Mouse (Mus musculus) MEL (cell line): ENCODE data around the gene Slc25a19. TPM values are rescaled to one million over a fixed set of nuclear protein-coding genes. Genes with fewer than 3 reads are reported as not detected.
A peak's percentile ranks its signal among the peaks of the same experiment; 100 is the strongest.

Experiments
- DNase-seq: peaks from one replicate; pipeline ENCODE4 v3.0.0; 2011; ENCODE audit warnings: low read depth, low spot score
- H3K27ac ChIP-seq: 2 replicates; pipeline ENCODE4 v1.5.1; 2012; ENCODE audit warnings: low read depth, mild to moderate bottlenecking, control low read depth, low read length, moderate library complexity; ENCODE audit not compliant: control insufficient read depth
- H3K27me3 ChIP-seq, 2 experiments: fragments of 150-350 bp in 1 of 2; sonication (generic) in 1 of 2; 2 replicates each; pipeline ENCODE4 v1.6.1; 2012; ENCODE audit warnings: low read length in 2 of 2, mild to moderate bottlenecking in 2 of 2, improper control_type of control experiment in 1 of 2, moderate library complexity in 1 of 2; ENCODE audit not compliant: insufficient read depth in 2 of 2, control insufficient read depth in 1 of 2
- H3K36me3 ChIP-seq, 2 experiments: 2 replicates each; pipeline ENCODE4 v1.6.1; 2012 to 2014; ENCODE audit warnings: low read length in 2 of 2, improper control_type of control experiment in 1 of 2, inconsistent platforms in 1 of 2, mild to moderate bottlenecking in 1 of 2; ENCODE audit not compliant: insufficient read depth in 2 of 2, control insufficient read depth in 1 of 2
- H3K4me1 ChIP-seq, 2 experiments: fragments of 150-350 bp in 1 of 2; sonication (generic) in 1 of 2; 2 replicates each; pipeline ENCODE4 v1.6.1; 2012; ENCODE audit warnings: low read length in 2 of 2, improper control_type of control experiment in 1 of 2, mild to moderate bottlenecking in 1 of 2; ENCODE audit not compliant: insufficient read depth in 2 of 2, control insufficient read depth in 1 of 2
- H3K4me3 ChIP-seq, 2 experiments: fragments of 150-350 bp in 1 of 2; sonication (generic) in 1 of 2; 2 replicates each; pipeline ENCODE4 v1.5.1; 2012; ENCODE audit warnings: low read depth in 2 of 2, low read length in 2 of 2, mild to moderate bottlenecking in 2 of 2, moderate library complexity in 2 of 2, control low read depth in 1 of 2, improper control_type of control experiment in 1 of 2; ENCODE audit not compliant: control insufficient read depth in 1 of 2, insufficient read depth in 1 of 2
- H3K79me2 ChIP-seq: 2 replicates; pipeline ENCODE4 v1.6.1; 2012; ENCODE audit warnings: mild to moderate bottlenecking, low read length, moderate library complexity; ENCODE audit not compliant: control insufficient read depth, poor library complexity, insufficient read depth
- H3K9ac ChIP-seq: 2 replicates; pipeline ENCODE4 v1.6.1; 2012; ENCODE audit warnings: low read depth, mild to moderate bottlenecking, control low read depth, low read length, moderate library complexity; ENCODE audit not compliant: control insufficient read depth, poor library complexity, severe bottlenecking
- H3K9me3 ChIP-seq: fragments of 150-350 bp; sonication (generic); replicated peaks from 2 replicates; pipeline ENCODE4 v1.6.1; 2012; ENCODE audit warnings: mild to moderate bottlenecking, low read length, improper control_type of control experiment, moderate library complexity; ENCODE audit not compliant: insufficient read depth
- CHD1 ChIP-seq: IDR thresholded peaks from 2 replicates; pipeline ENCODE4 v1.6.1; 2012; ENCODE audit warnings: low read depth, mild to moderate bottlenecking, inconsistent platforms, low read length, improper control_type of control experiment
- ELF1 ChIP-seq: IDR thresholded peaks from 2 replicates; pipeline ENCODE4 v1.6.1; 2014; ENCODE audit warnings: low read depth, mild to moderate bottlenecking, inconsistent platforms, low read length, improper control_type of control experiment, moderate library complexity
- EP300 ChIP-seq, 2 experiments: IDR thresholded peaks; 2 replicates each; pipeline ENCODE4 v1.6.1; 2011; ENCODE audit warnings: improper control_type of control experiment in 2 of 2, low read length in 2 of 2, low read depth in 1 of 2, mild to moderate bottlenecking in 1 of 2
- NELFE ChIP-seq: IDR thresholded peaks from 2 replicates; pipeline ENCODE4 v1.6.1; 2011; ENCODE audit warnings: low read depth, low read length, improper control_type of control experiment
- POLR2A ChIP-seq, 2 experiments: IDR thresholded peaks; 2 replicates each; pipeline ENCODE4 v1.6.1; 2011 to 2012; ENCODE audit warnings: low read length in 2 of 2, mild to moderate bottlenecking in 2 of 2, control low read depth in 1 of 2, improper control_type of control experiment in 1 of 2, low read depth in 1 of 2, moderate library complexity in 1 of 2; ENCODE audit not compliant: control insufficient read depth in 1 of 2, insufficient read depth in 1 of 2, poor library complexity in 1 of 2
- POLR2AphosphoS5 ChIP-seq: IDR thresholded peaks from 2 replicates; pipeline ENCODE4 v1.6.1; 2012; ENCODE audit warnings: low read depth, borderline replicate concordance, mild to moderate bottlenecking, inconsistent platforms, low read length, moderate library complexity, mixed read lengths
- RAD21 ChIP-seq: IDR thresholded peaks from 2 replicates; pipeline ENCODE4 v1.6.1; 2011; ENCODE audit warnings: mild to moderate bottlenecking, low read depth, low read length, improper control_type of control experiment
- TCF12 ChIP-seq: IDR thresholded peaks from 2 replicates; pipeline ENCODE4 v1.6.1; 2014; ENCODE audit warnings: low read depth, mild to moderate bottlenecking, inconsistent platforms, low read length, improper control_type of control experiment, moderate library complexity
- polyA plus RNA-seq, 2 experiments: library from polyadenylated mRNA; stranded (reverse) in 1 of 2; unstranded in 1 of 2; fragments of >175 nt in 1 of 2; fragments of >200 nt in 1 of 2; gene quantifications; 2 replicates each; pipeline versions ENCODE4 v1.2.1 to v1.2.4; 2012; ENCODE audit warnings: low replicate concordance in 2 of 2, low read depth in 1 of 2; ENCODE audit not compliant: insufficient read length in 2 of 2, insufficient read depth in 1 of 2, missing spikeins in 1 of 2
- total RNA-seq: library from RNA; depleted of rRNA; stranded (reverse); fragments of 300-350 nt; gene quantifications from 2 replicates; pipeline ENCODE4 v1.2.3, GENCODE M21; 2012

The Slc25a19 gene
- total and polyA plus RNA-seq, 3 experiments, result 35.3 to 43.1 TPM; not detected in 1

DNA sequence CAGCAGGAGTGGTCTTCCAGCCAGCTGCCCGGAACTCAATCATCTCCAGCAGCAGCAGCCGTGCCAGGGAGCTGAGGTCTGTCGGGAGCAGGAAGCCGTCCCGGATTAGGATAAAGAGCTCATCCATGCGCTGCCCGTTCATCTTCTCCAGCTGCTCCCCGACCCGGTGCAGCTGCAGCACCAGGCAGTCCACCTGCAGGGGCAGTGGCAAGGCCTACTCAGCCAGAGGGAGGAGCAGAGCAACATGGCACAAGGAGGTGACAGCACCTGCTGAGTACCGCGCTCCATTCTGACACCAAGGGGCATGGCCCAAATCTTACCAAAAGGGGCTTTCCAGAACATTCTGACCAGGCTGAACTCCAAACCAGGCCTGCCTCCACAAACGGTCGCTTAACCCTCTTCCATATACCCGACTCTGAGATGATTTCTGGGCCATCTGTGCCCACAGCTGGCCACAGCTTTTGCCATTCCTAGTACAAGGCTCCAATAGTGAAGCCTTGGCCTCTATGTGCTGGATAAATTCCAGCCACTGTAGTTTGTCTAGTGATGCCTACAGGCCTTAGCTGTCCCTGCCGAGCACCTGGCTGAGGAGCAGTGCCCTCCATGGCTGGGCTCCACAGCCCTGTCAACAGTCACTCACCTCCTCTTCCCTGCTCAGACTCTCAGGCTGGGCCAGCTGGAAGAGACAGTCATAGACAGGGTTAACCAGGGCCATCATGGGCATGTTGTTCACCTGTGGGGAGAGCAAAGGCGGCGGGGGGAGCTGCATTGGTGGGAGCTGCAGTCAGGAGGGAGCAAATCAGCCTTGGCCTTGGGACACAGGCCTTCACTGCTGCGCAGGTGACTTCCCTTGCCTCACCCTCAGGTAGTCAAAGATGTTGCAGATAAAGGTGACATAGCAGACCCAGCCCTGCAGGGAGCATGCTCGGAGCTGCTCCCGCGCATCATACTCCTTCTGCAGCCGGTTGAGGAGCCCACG lies 19.4 kb downstream of the Slc25a19 start:
- no peak for DNase-seq
- Histone ChIP-seq H3K9me3 (no peaks in the 10 kb centered on the region), H3K4me1 (peaks cover 5 to 21% of the 10 kb centered on the region in 2 experiments; a peak in 3 of 4 replicates), H3K27ac (no peak overlapping the region), H3K9ac (no peak overlapping the region), H3K36me3 (peaks cover 2 to 21% of the 10 kb centered on the region in 2 experiments)
- no peak for TF ChIP-seq RAD21
- TF ChIP-seq POLR2AphosphoS5, result no peak
- TF ChIP-seq POLR2A (IDR thresholded peaks at IDR 0.05; ENCODE audit: control insufficient read depth in 1 of 2, insufficient read depth in 1 of 2, low read depth in 1 of 2, low read length in 2 of 2, poor library complexity in 1 of 2), result peak in 1 of 2 experiments; percentile 28; a peak in 1 of 4 replicates
- TF ChIP-seq ELF1, result no peak
- TF ChIP-seq, all 39 proteins: peak for 1
- no peaks in the 10 kb centered on the region for H3K27me3 ChIP-seq
- H3K4me3 ChIP-seq, result no peak overlapping the region
- peaks cover 31% of the 10 kb centered on the region for H3K79me2 ChIP-seq

DNA sequence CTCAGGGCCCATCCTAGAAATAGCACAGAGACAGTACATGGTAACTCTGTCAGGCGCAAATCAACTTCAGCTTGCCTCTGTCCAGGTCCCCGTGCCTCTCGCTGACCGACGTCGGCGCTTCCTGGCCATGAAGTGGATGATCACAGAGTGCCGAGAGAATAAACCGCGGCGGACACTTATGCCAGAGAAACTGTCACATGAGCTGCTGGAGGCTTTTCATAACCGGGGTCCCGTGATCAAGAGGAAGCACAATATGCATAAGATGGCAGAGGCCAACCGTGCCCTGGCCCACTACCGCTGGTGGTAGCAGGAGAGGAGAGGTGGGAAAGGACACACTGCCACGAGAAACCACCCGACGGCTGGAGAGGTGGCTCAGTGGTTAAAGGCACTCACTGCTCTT lies 21.4 kb downstream of the Slc25a19 start:
- peaks cover 2 to 26% of the 10 kb centered on the region in 2 experiments for H3K36me3 ChIP-seq
- DNase-seq, result no peak
- H3K27me3 ChIP-seq, result no peaks in the 10 kb centered on the region
- peaks cover 46% of the 10 kb centered on the region for H3K79me2 ChIP-seq
- no peak overlapping the region for H3K4me3 ChIP-seq
- no peaks in the 10 kb centered on the region for H3K9me3 ChIP-seq
- H3K27ac ChIP-seq, result no peak overlapping the region
- peaks cover 6 to 27% of the 10 kb centered on the region in 2 experiments for H3K4me1 ChIP-seq
- H3K9ac ChIP-seq, result no peak overlapping the region
- no peak for TF ChIP-seq NELFE
- TF ChIP-seq EP300 (IDR thresholded peaks at IDR 0.05; ENCODE audit: low read depth in 1 of 2, low read length in 2 of 2), result no peak
- no peak for TF ChIP-seq TCF12
- no peak for TF ChIP-seq RAD21
- TF ChIP-seq, all 39 proteins: peak for 0

DNA sequence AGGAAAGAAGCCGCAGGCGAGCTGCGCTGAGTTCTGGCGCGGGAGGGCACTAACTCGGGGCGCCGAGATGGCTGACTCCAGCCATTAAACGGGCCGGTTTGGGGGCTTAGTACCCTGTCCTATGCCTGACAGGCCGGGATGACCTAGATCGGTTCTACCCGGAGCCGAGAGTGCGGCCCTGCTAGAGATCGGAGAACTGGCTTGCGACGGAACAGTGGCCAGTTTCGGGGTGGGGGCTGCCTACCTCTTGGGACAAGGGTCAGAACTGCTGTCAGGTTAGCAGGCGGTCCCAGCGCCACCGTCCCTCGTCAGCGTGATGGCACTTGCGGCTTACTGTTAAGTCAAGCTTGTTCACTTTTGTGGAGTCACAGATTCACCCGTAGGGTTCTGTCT lies 23.8 kb downstream of the Slc25a19 start:
- peaks cover 66% of the 10 kb centered on the region for H3K79me2 ChIP-seq
- H3K9me3 ChIP-seq, result no peaks in the 10 kb centered on the region
- DNase-seq, result peak; percentile 68
- H3K27me3 ChIP-seq, result no peaks in the 10 kb centered on the region
- H3K36me3 ChIP-seq, result peaks cover 5 to 30% of the 10 kb centered on the region in 2 experiments
- H3K4me3 ChIP-seq, result peak overlapping the region; percentile 75 to 84
- peak overlapping the region; percentile 87 for H3K27ac ChIP-seq
- peaks cover 9 to 39% of the 10 kb centered on the region in 2 experiments for H3K4me1 ChIP-seq
- no peak for TF ChIP-seq CHD1
- peak overlapping the region; percentile 83 for H3K9ac ChIP-seq
